Mouse (Mus musculus) CH12.LX (cell line): ENCODE measurements at regions not wholly inside any gene's neighbourhood (a gene's known extent, or its start where the extent isn't known, plus 50 kb on each side); places are given as distances from the start of the nearest gene placed in this dataset.

ENCODE experiments used
- DNase-seq: peaks from one replicate; pipeline ENCODE4 v3.0.0-alpha.2; 2013; ENCODE audit errors: extremely low read depth
- H3K27ac ChIP-seq: 2 replicates; pipeline ENCODE4 v1.5.1; 2012; ENCODE audit warnings: low read depth, mild to moderate bottlenecking, control low read depth, moderate library complexity; ENCODE audit not compliant: insufficient read depth
- H3K27me3 ChIP-seq: replicated peaks from 2 replicates; pipeline ENCODE3; 2012; ENCODE audit warnings: inconsistent platforms
- H3K36me3 ChIP-seq, 2 experiments: replicated peaks in 1 of 2; 2 replicates each; pipeline versions ENCODE3 to v1.6.1; 2012; ENCODE audit warnings: inconsistent platforms in 1 of 2, low read length in 1 of 2, mild to moderate bottlenecking in 1 of 2, mixed read lengths in 1 of 2, moderate library complexity in 1 of 2; ENCODE audit not compliant: control insufficient read depth in 1 of 2, insufficient read depth in 1 of 2
- H3K4me1 ChIP-seq, 2 experiments: 2 replicates each; pipeline ENCODE4 v1.6.1; 2012; ENCODE audit warnings: inconsistent platforms in 1 of 2, moderate library complexity in 1 of 2; ENCODE audit not compliant: insufficient read depth in 2 of 2, control insufficient read depth in 1 of 2
- H3K4me2 ChIP-seq: 2 replicates; pipeline ENCODE4 v1.6.1; 2012; ENCODE audit warnings: low read depth, mild to moderate bottlenecking, control low read depth; ENCODE audit not compliant: poor library complexity, insufficient read depth, severe bottlenecking
- H3K4me3 ChIP-seq, 3 experiments: fragments of 150-350 bp in 1 of 3; sonication (generic) in 1 of 3; replicated peaks in 1 of 3; 2 replicates each; pipeline versions ENCODE3 to v1.5.1; 2011 to 2012; ENCODE audit warnings: low read depth in 2 of 3, low read length in 2 of 3, mild to moderate bottlenecking in 2 of 3, moderate library complexity in 2 of 3, control low read depth in 1 of 3, improper control_type of control experiment in 1 of 3, inconsistent platforms in 1 of 3, mixed read lengths in 1 of 3; ENCODE audit not compliant: poor library complexity in 1 of 3
- H3K79me2 ChIP-seq: replicated peaks from 2 replicates; pipeline ENCODE4 v1.6.1; 2012; ENCODE audit warnings: mild to moderate bottlenecking, moderate library complexity; ENCODE audit not compliant: control insufficient read depth, poor library complexity, insufficient read depth, severe bottlenecking; ENCODE audit errors: extremely low read depth
- H3K9ac ChIP-seq: 2 replicates; pipeline ENCODE4 v1.6.1; 2012; ENCODE audit warnings: low read depth, mild to moderate bottlenecking, control low read depth, moderate library complexity; ENCODE audit not compliant: insufficient read depth
- H3K9me3 ChIP-seq: replicated peaks from 2 replicates; pipeline ENCODE3; 2012; ENCODE audit warnings: low read length, inconsistent platforms, mixed read lengths
- BHLHE40 ChIP-seq: IDR thresholded peaks from 2 replicates; pipeline ENCODE4 v1.6.1; 2011; ENCODE audit warnings: mild to moderate bottlenecking, low read depth, low read length, improper control_type of control experiment
- CHD1 ChIP-seq: IDR thresholded peaks from 2 replicates; pipeline ENCODE4 v1.6.1; 2012; ENCODE audit warnings: low read depth, low read length, improper control_type of control experiment, inconsistent platforms
- CHD2 ChIP-seq: IDR thresholded peaks from 2 replicates; pipeline ENCODE4 v1.6.1; 2011; ENCODE audit warnings: low read length, improper control_type of control experiment
- CTCF ChIP-seq, 2 experiments: IDR thresholded peaks in 1 of 2; conservative IDR thresholded peaks in 1 of 2; 2 replicates each; pipeline ENCODE4 v1.5.1; 2011 to 2012; ENCODE audit warnings: low read depth in 2 of 2, low read length in 2 of 2, improper control_type of control experiment in 1 of 2, inconsistent platforms in 1 of 2, mild to moderate bottlenecking in 1 of 2, moderate library complexity in 1 of 2
- E2F4 ChIP-seq: IDR thresholded peaks from 2 replicates; pipeline ENCODE4 v1.6.1; 2011; ENCODE audit warnings: low read depth, low read length, improper control_type of control experiment; ENCODE audit not compliant: insufficient replicate concordance
- ETS1 ChIP-seq: conservative IDR thresholded peaks from 2 replicates; pipeline ENCODE4 v1.6.1; 2012; ENCODE audit warnings: low read depth, mild to moderate bottlenecking, inconsistent platforms, low read length, improper control_type of control experiment, moderate library complexity
- HCFC1 ChIP-seq: IDR thresholded peaks from 2 replicates; pipeline ENCODE4 v1.6.1; 2012; ENCODE audit warnings: low read depth, mild to moderate bottlenecking, inconsistent platforms, low read length, improper control_type of control experiment
- JUN ChIP-seq: IDR thresholded peaks from 2 replicates; pipeline ENCODE4 v1.6.1; 2011; ENCODE audit warnings: low read depth, mild to moderate bottlenecking, low read length, improper control_type of control experiment, moderate library complexity; ENCODE audit not compliant: insufficient read depth
- JUND ChIP-seq: conservative IDR thresholded peaks from 2 replicates; pipeline ENCODE4 v1.6.1; 2011; ENCODE audit warnings: low read depth, low read length, improper control_type of control experiment
- MAFK ChIP-seq: IDR thresholded peaks from 2 replicates; pipeline ENCODE4 v1.6.1; 2011; ENCODE audit warnings: low read length, improper control_type of control experiment; ENCODE audit not compliant: insufficient replicate concordance
- MAZ ChIP-seq: IDR thresholded peaks from 2 replicates; pipeline ENCODE4 v1.6.1; 2012; ENCODE audit warnings: low read depth, mild to moderate bottlenecking, inconsistent platforms, low read length, improper control_type of control experiment, moderate library complexity
- MEF2A ChIP-seq: IDR thresholded peaks from 2 replicates; pipeline ENCODE4 v1.6.1; 2014; ENCODE audit warnings: low read depth, mild to moderate bottlenecking, inconsistent platforms, low read length, improper control_type of control experiment, borderline replicate concordance
- MXI1 ChIP-seq: IDR thresholded peaks from 2 replicates; pipeline ENCODE4 v1.6.1; 2011; ENCODE audit warnings: mild to moderate bottlenecking, low read depth, low read length, improper control_type of control experiment
- MYC ChIP-seq: IDR thresholded peaks from 2 replicates; pipeline ENCODE4 v1.6.1; 2011; ENCODE audit warnings: low read depth, mild to moderate bottlenecking, improper control_type of control experiment, low read length
- NELFE ChIP-seq: IDR thresholded peaks from 2 replicates; pipeline ENCODE4 v1.6.1; 2011; ENCODE audit warnings: low read depth, low read length, improper control_type of control experiment
- NRF1 ChIP-seq: IDR thresholded peaks from 2 replicates; pipeline ENCODE4 v1.6.1; 2014; ENCODE audit warnings: low read depth, mild to moderate bottlenecking, inconsistent platforms, low read length, improper control_type of control experiment, moderate library complexity
- PAX5 ChIP-seq: IDR thresholded peaks from 2 replicates; pipeline ENCODE4 v1.6.1; 2012; ENCODE audit warnings: low read length, inconsistent platforms, mixed read lengths
- POLR2A ChIP-seq: IDR thresholded peaks from 2 replicates; pipeline ENCODE4 v1.6.1; 2011; ENCODE audit warnings: low read depth, mild to moderate bottlenecking, improper control_type of control experiment, low read length
- POLR2AphosphoS2 ChIP-seq: IDR thresholded peaks from 2 replicates; pipeline ENCODE4 v1.6.1; 2011; ENCODE audit warnings: low read depth, low read length, improper control_type of control experiment
- RAD21 ChIP-seq: IDR thresholded peaks from 2 replicates; pipeline ENCODE4 v1.6.1; 2011; ENCODE audit warnings: low read depth, mild to moderate bottlenecking, low read length, improper control_type of control experiment, moderate library complexity
- RCOR1 ChIP-seq: conservative IDR thresholded peaks from 2 replicates; pipeline ENCODE4 v1.6.1; 2012; ENCODE audit warnings: low read depth, mild to moderate bottlenecking, inconsistent platforms, low read length, improper control_type of control experiment
- SIN3A ChIP-seq: IDR thresholded peaks from 2 replicates; pipeline ENCODE4 v1.6.1; 2012; ENCODE audit warnings: low read length, improper control_type of control experiment, inconsistent platforms
- SMC3 ChIP-seq: IDR thresholded peaks from 2 replicates; pipeline ENCODE4 v1.6.1; 2011; ENCODE audit warnings: low read depth, low read length, improper control_type of control experiment
- TBP ChIP-seq: conservative IDR thresholded peaks from 2 replicates; pipeline ENCODE4 v1.6.1; 2011; ENCODE audit warnings: low read depth, low read length, improper control_type of control experiment
- TCF12 ChIP-seq: IDR thresholded peaks from 2 replicates; pipeline ENCODE4 v1.6.1; 2014; ENCODE audit warnings: low read depth, mild to moderate bottlenecking, inconsistent platforms, low read length, improper control_type of control experiment
- USF1 ChIP-seq: IDR thresholded peaks from 2 replicates; pipeline ENCODE4 v1.6.1; 2014; ENCODE audit warnings: low read depth, mild to moderate bottlenecking, inconsistent platforms, low read length, improper control_type of control experiment
- USF2 ChIP-seq: conservative IDR thresholded peaks from 2 replicates; pipeline ENCODE4 v1.6.1; 2011; ENCODE audit warnings: low read depth, low read length, improper control_type of control experiment
- ZKSCAN1 ChIP-seq: IDR thresholded peaks from 2 replicates; pipeline ENCODE4 v1.6.1; 2012; ENCODE audit warnings: low read depth, inconsistent platforms, low read length, improper control_type of control experiment, borderline replicate concordance
- ZMIZ1 ChIP-seq: IDR thresholded peaks from 2 replicates; pipeline ENCODE4 v1.6.1; 2012; ENCODE audit warnings: low read depth, mild to moderate bottlenecking, inconsistent platforms, low read length, improper control_type of control experiment
- ZNF384 ChIP-seq: IDR thresholded peaks from 2 replicates; pipeline ENCODE4 v1.6.1; 2012; ENCODE audit warnings: low read depth, low read length, improper control_type of control experiment, inconsistent platforms
- dilution Hi-C: fragments of 300-500 bp; cut with MboI; formaldehyde crosslinking; loops from 2 replicates; pipeline ENCODE4 v1.14.3; 2020; ENCODE audit warnings: low sequenced_read_pairs; ENCODE audit not compliant: extremely low pct_unique_long_range_greater_than_20kb, extremely low pct_ligation_motif_present
- in situ Hi-C: fragments of 300-500 bp; cut with MboI; formaldehyde crosslinking; loops from 3 replicates; pipeline ENCODE4 v1.14.3; 2019; ENCODE audit warnings: low sequenced_read_pairs, low pct_ligation_motif_present, low pct_unique_long_range_greater_than_20kb, mixed read lengths

- no peaks in the 10 kb centered on the region for H3K36me3 ChIP-seq
- H3K4me2 ChIP-seq: no peak overlapping the region
- in situ Hi-C loops: no loop called here
- no peaks in the 10 kb centered on the region for H3K27me3 ChIP-seq
- H3K79me2 ChIP-seq: no peaks in the 10 kb centered on the region
- no peak overlapping the region for H3K27ac ChIP-seq
- dilution Hi-C loops: no loop called here
- no peak for TF ChIP-seq MEF2A
- no peak for TF ChIP-seq BHLHE40
- no peak for TF ChIP-seq USF1
- no peak for TF ChIP-seq ZKSCAN1
- TF ChIP-seq HCFC1: no peak
- TF ChIP-seq MYC: no peak
- no peak for TF ChIP-seq POLR2A
- TF ChIP-seq ETS1: no peak
- TF ChIP-seq POLR2AphosphoS2: no peak
- no peak for TF ChIP-seq ZNF384
- TF ChIP-seq MAZ: no peak
- no peak for TF ChIP-seq MXI1
- no peak for TF ChIP-seq JUND
- no peak for TF ChIP-seq RCOR1
- no peak for TF ChIP-seq E2F4
- TF ChIP-seq TCF12: no peak
- no peak for TF ChIP-seq TBP
- TF ChIP-seq RAD21: no peak
- no peak for TF ChIP-seq JUN
- TF ChIP-seq, all 38 proteins: peak for 0
- Histone ChIP-seq H3K9me3 (no peaks in the 10 kb centered on the region), H3K9ac (no peak overlapping the region), H3K4me3 (no peak overlapping the region), H3K4me1 (peaks cover 6 to 17% of the 10 kb centered on the region in 2 experiments; a peak in 3 of 4 replicates)
- no peak for DNase-seq
Observed at GRCm38 (mm10) chr19:15820020-15820419, 127.1 kb downstream of the Psat1 start.

- Histone ChIP-seq H3K79me2 (no peaks in the 10 kb centered on the region), H3K4me1 (peaks cover 0 to 7% of the 10 kb centered on the region in 2 experiments; a peak in 2 of 4 replicates), H3K4me2 (no peak overlapping the region), H3K4me3 (no peak overlapping the region), H3K9ac (no peak overlapping the region), H3K27ac (no peak overlapping the region), H3K36me3 (no peaks in the 10 kb centered on the region), H3K27me3 (no peaks in the 10 kb centered on the region), H3K9me3 (peaks cover 3% of the 10 kb centered on the region)
- dilution Hi-C loops (no loop called here), in situ Hi-C loops (no loop called here)
- DNase-seq: no peak
- TF ChIP-seq MAFK: no peak
- TF ChIP-seq JUN: no peak
- TF ChIP-seq MYC: no peak
- TF ChIP-seq JUND: no peak
- TF ChIP-seq SIN3A: no peak
- no peak for TF ChIP-seq CHD2
- no peak for TF ChIP-seq ZNF384
- no peak for TF ChIP-seq USF2
- TF ChIP-seq CTCF (conservative IDR thresholded peaks at IDR 0.05 in 1 of 2, IDR thresholded peaks at IDR 0.05 in 1 of 2; ENCODE audit: low read depth in 2 of 2, low read length in 2 of 2): no peak
- no peak for TF ChIP-seq E2F4
- TF ChIP-seq CHD1: no peak
- no peak for TF ChIP-seq PAX5
- no peak for TF ChIP-seq ETS1
- TF ChIP-seq RAD21: no peak
- no peak for TF ChIP-seq MXI1
- no peak for TF ChIP-seq SMC3
- no peak for TF ChIP-seq NELFE
- no peak for TF ChIP-seq ZMIZ1
- no peak for TF ChIP-seq NRF1
Observed at GRCm38 (mm10) chr19:15815166-15815565, 132.0 kb downstream of the Psat1 start.
